Mouse (Mus musculus) erythroblast, embryonic 14.5 days (primary cell): ENCODE measurements around the gene Serpina3i. TPM values are rescaled to one million over a fixed set of nuclear protein-coding genes. Genes with fewer than 3 reads are reported as not detected.

Experiments used
- H3K27me3 ChIP-seq: 2 replicates; pipeline ENCODE4 v1.6.1; 2012; ENCODE audit warnings: inconsistent platforms; ENCODE audit not compliant: control insufficient read depth
- H3K36me3 ChIP-seq: 2 replicates; pipeline ENCODE4 v1.6.1; 2012; ENCODE audit warnings: mild to moderate bottlenecking, inconsistent platforms; ENCODE audit not compliant: control insufficient read depth
- H3K4me1 ChIP-seq: 2 replicates; pipeline ENCODE4 v1.6.1; 2012; ENCODE audit warnings: inconsistent platforms; ENCODE audit not compliant: control insufficient read depth
- H3K4me3 ChIP-seq: replicated peaks from 2 replicates; pipeline ENCODE3; 2012; ENCODE audit warnings: moderate library complexity, mild to moderate bottlenecking, inconsistent platforms
- H3K9me3 ChIP-seq: 2 replicates; pipeline ENCODE4 v1.6.1; 2012; ENCODE audit warnings: low read length, inconsistent platforms, mixed read lengths; ENCODE audit not compliant: control insufficient read depth
- GATA1 ChIP-seq: IDR thresholded peaks from 2 replicates; pipeline ENCODE4 v1.6.1; 2012; ENCODE audit warnings: low read length, inconsistent platforms, mixed read lengths
- TAL1 ChIP-seq: IDR thresholded peaks from 3 replicates; pipeline ENCODE4 v1.6.1; 2012; ENCODE audit warnings: low read length, inconsistent platforms, mixed read lengths
- polyA plus RNA-seq: library from polyadenylated mRNA; stranded (reverse); fragments of >175 nt; gene quantifications from 2 replicates; pipeline ENCODE4 v1.2.3, GENCODE M21; 2012

The Serpina3i gene
- polyA plus RNA-seq, 1 experiment = not detected

DNA sequence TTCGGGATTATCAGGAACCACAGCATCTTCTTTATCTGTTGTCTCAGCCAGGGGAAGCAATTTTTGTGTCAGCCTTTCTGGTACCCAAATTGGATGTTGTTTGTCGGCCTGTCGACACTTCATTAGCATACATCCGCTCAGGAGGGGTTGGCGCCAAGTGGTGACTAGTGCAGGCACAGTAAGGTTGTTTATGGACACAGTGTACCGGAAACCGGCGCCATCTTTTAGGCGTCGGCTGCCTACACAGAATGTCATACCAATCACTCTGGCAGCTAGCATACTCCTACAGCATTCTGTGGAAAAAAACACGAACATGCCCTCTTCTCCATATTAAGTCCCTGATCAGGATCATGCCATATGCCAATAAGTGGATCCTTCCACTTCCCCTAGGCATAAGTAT, 20.5 kb downstream of the Serpina3i start:
- no peaks in the 10 kb centered on the region for H3K4me1 ChIP-seq
- H3K9me3 ChIP-seq = peaks cover 25% of the 10 kb centered on the region
- H3K36me3 ChIP-seq = no peaks in the 10 kb centered on the region
- TF ChIP-seq TAL1 = no peak
- TF ChIP-seq GATA1 = no peak
- no peaks in the 10 kb centered on the region for H3K27me3 ChIP-seq
- no peak overlapping the region for H3K4me3 ChIP-seq

DNA sequence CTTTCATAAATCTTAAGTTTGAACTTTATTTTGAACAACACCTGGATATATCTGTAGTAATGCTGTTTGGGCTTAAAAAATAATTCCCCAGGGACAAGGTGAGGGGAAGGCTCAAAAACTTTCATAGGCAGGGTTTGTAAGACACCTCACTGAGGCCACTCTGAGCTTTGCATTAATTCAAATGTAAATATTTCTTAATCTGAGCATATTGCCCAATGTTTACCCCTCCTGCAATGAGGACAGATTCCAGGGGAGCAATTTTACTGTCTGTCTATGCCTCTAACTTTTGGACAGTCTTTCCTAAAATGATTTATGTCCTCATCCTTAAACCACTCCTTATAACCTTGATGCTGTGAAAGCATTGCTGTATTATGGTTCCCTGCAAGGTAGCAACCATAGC, 25.4 kb downstream of the Serpina3i start:
- 0 out of 2 replicates have a peak, but pooled peaks cover 2% of the 10 kb centered on the region for H3K9me3 ChIP-seq
- H3K4me3 ChIP-seq = no peak overlapping the region
- H3K4me1 ChIP-seq = no peaks in the 10 kb centered on the region
- no peaks in the 10 kb centered on the region for H3K36me3 ChIP-seq
- no peak for TF ChIP-seq TAL1
- no peak for TF ChIP-seq GATA1
- no peaks in the 10 kb centered on the region for H3K27me3 ChIP-seq

DNA sequence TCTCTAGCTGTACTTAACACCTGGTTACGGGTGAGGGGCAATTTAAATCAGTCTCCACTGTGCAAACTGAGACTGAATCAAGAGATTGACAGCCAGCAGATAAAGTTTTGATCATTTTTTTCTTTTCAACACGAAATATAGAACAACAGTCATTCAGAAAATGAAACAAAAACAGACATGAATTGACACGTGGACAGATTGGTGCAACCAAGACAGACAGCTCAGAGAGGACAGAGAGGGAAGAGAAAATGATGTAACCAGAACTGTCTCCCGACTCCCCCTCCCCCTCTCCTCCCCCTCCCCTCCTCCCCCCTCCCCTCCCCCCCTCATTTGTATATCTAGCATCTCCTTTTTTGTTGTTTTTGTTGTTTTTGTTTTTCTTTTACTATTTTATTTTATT, 26.9 kb downstream of the Serpina3i start:
- H3K36me3 ChIP-seq = no peaks in the 10 kb centered on the region
- H3K4me3 ChIP-seq = no peak overlapping the region
- no peaks in the 10 kb centered on the region for H3K27me3 ChIP-seq
- H3K4me1 ChIP-seq = no peaks in the 10 kb centered on the region
- no peaks in the 10 kb centered on the region for H3K9me3 ChIP-seq
- TF ChIP-seq TAL1 (no peak), GATA1 (no peak)

DNA sequence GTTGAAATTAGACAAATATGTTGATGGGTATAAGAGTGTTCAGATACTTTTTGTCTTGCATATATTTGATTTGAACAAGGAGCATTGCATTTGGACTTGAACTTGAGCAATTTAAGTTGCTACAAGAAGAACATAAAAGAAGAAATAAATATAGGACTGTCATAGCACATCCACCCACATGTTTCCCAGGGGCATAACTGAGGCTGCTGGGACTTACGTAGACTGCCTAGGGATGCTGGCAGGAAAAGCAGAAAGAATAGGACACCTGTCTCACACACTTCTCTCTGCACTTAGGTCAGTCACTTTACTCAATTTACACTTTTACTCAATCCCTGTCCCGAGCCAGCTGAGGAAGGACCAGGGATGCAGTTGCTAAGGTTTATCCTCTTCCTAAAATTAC, 31.0 kb downstream of the Serpina3i start:
- Histone ChIP-seq H3K36me3 (no peaks in the 10 kb centered on the region), H3K9me3 (no peaks in the 10 kb centered on the region), H3K4me3 (no peak overlapping the region), H3K4me1 (no peaks in the 10 kb centered on the region), H3K27me3 (no peaks in the 10 kb centered on the region)
- TF ChIP-seq GATA1 = no peak
- no peak for TF ChIP-seq TAL1

DNA sequence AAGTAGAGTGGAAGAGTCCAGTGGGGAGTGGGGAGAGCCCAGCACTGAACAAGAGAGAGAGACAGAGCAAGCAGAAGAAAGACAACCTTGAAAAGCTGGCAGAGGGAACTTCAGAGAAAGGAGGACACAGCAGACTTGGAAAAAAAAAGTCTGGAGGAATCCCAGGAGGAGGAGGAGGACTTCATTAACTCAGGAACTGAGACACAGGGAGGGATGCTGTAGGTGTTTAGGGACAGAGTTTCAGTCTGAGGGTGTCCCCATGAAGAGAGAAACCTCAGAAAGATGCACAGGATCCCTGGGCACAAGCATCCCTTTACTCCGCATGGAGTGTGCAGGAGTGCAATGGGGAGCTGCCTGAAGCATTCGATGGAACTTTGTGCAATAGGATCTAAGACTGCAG, 35.1 kb downstream of the Serpina3i start:
- H3K4me3 ChIP-seq = no peak overlapping the region
- no peaks in the 10 kb centered on the region for H3K36me3 ChIP-seq
- no peaks in the 10 kb centered on the region for H3K27me3 ChIP-seq
- no peak for TF ChIP-seq TAL1
- no peak for TF ChIP-seq GATA1
- H3K4me1 ChIP-seq = no peaks in the 10 kb centered on the region
- no peaks in the 10 kb centered on the region for H3K9me3 ChIP-seq

DNA sequence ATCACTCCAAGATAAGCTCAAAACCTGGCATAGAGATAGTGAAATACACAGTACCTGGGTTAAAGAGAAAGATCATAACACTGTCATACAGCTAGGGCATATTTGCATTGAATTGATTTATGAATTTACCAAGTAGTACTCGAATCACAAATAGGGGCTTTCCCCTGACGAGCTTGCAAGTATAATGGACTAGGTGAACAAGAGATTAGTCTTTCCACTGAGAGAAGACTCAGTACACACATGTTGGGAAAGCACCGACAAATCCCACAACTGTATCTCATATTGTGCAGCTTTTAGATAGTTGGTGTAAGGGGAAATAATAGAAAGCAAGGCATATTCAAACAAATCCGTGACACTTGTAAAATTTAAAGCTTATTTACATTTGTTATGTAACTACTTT, 43.1 kb downstream of the Serpina3i start:
- no peaks in the 10 kb centered on the region for H3K4me1 ChIP-seq
- no peak for TF ChIP-seq TAL1
- TF ChIP-seq GATA1 = no peak
- H3K9me3 ChIP-seq = peaks cover 4% of the 10 kb centered on the region
- no peaks in the 10 kb centered on the region for H3K36me3 ChIP-seq
- no peak overlapping the region for H3K4me3 ChIP-seq
- H3K27me3 ChIP-seq = no peaks in the 10 kb centered on the region

DNA sequence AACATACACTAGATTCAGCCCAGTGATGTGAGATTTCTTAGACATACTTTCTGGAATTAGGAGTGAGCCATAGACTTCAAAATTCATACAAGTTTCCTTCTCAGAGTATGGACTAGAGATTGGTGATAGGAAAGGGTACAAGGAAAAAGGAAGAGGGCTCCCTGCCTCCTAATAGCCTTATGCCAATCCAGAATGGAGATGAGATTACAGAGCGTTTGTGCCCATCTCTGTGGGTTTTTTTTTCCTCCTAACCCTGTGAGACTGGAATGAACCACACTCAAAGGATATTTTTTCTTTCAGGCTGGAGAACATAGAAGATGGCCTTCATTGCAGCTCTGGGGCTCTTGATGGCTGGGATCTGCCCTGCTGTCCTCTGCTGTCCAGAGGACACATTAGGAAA, 51.3 kb downstream of the Serpina3i start, which contains the start of gene Serpina3j:
Gene Serpina3j, plus strand, starts transcription at position 301 of the 400 bp plus-strand sequence.
- Histone ChIP-seq H3K36me3 (no peaks in the 10 kb centered on the region), H3K9me3 (peaks cover 16% of the 10 kb centered on the region), H3K4me1 (no peaks in the 10 kb centered on the region), H3K4me3 (no peak within 1 kb of the TSS), H3K27me3 (no peaks in the 10 kb centered on the region)
- TF ChIP-seq TAL1 = no peak
- no peak for TF ChIP-seq GATA1

Other genes with a start within 250 kb of the Serpina3i start
- gene Serpina9, start 249.4 kb upstream of the Serpina3i start, polyA plus RNA-seq = not detected in 2 replicates
- gene Serpina12, start 218.7 kb upstream of the Serpina3i start, polyA plus RNA-seq = 0.03 TPM in 1 of 2 replicates, not detected in the other
- not detected in 2 replicates for gene Serpina5, start 162.0 kb upstream of the Serpina3i start, polyA plus RNA-seq
- not detected in 2 replicates for gene Serpina3a, start 150.4 kb upstream of the Serpina3i start, polyA plus RNA-seq
- not detected in 2 replicates for gene Serpina3b, start 135.1 kb upstream of the Serpina3i start, polyA plus RNA-seq
- not detected in 2 replicates for gene Serpina3c, start 109.3 kb upstream of the Serpina3i start, polyA plus RNA-seq
- gene Serpina3f, start 48.6 kb upstream of the Serpina3i start, polyA plus RNA-seq = not detected in 2 replicates
- 0.04 TPM in 1 of 2 replicates, not detected in the other for gene Serpina3g, start 26.9 kb upstream of the Serpina3i start, polyA plus RNA-seq
- not detected in 2 replicates for gene Serpina3j, start 51.4 kb downstream of the Serpina3i start, polyA plus RNA-seq
- not detected in 2 replicates for gene Serpina3k, start 75.4 kb downstream of the Serpina3i start, polyA plus RNA-seq
- gene Serpina3m, start 75.4 kb downstream of the Serpina3i start, polyA plus RNA-seq = not detected in 2 replicates
- gene Serpina3n, start 143.6 kb downstream of the Serpina3i start, polyA plus RNA-seq = not detected in 2 replicates
- gene Gsc, start 210.2 kb downstream of the Serpina3i start, polyA plus RNA-seq = not detected in 2 replicates